Mouse (Mus musculus) E14TG2a.4 (cell line): ENCODE data around the gene 4930470P17Rik.

Experiments
- CTCF ChIP-seq: conservative IDR thresholded peaks from 2 replicates; pipeline ENCODE4 v1.5.1; 2014; ENCODE audit warnings: low read length
- NANOG ChIP-seq: IDR thresholded peaks from 2 replicates; pipeline ENCODE4 v1.6.1; 2014; ENCODE audit warnings: borderline replicate concordance, low read length, mixed read lengths

- TF ChIP-seq CTCF = no peak
- TF ChIP-seq NANOG = no peak
Measured at GRCm38 (mm10) chr2:170640281-170640680, 38.5 kb upstream of the 4930470P17Rik start.
